10 mouse cellular contexts compared by ENCODE assay signal in genomic region chr1:133380347-133381065, GRCm38 (mm10). TPM values are rescaled to one million over a fixed set of nuclear protein-coding genes. Genes with fewer than 3 reads are reported as not detected.
DNase-seq lines count a peak whose midpoint lies in the region; ATAC-seq and TF ChIP-seq lines count a peak whose summit lies in the region.
"Had no signal": no experiment of that assay in that cellular context is flagged by ENCODE, and none has a peak within 500 bp of the region (broad histone marks: within the 10 kb centered on the region; RNA-seq: fewer than 3 reads in every experiment).

No protein-coding gene starts in this region.

- no peaks in the 10 kb centered on the region for H3K27me3 ChIP-seq in heart, embryonic 12.5 days (replicated peaks)
- H3K27me3 ChIP-seq in thymus, adult 2 months (ENCODE audit: control insufficient read depth, insufficient read depth, low read length): no peaks in the 10 kb centered on the region
- H3K27me3 ChIP-seq in embryonic facial prominence, embryonic 11.5 days (ENCODE audit: control insufficient read depth, insufficient read depth, low read length): no peaks in the 10 kb centered on the region
- H3K27me3 ChIP-seq: liver, embryonic 13.5 days; stomach, embryonic 15.5 days had no signal

- no peak overlapping the region for H3K9ac ChIP-seq in heart, embryonic 12.5 days
- no peak overlapping the region for H3K9ac ChIP-seq in embryonic facial prominence, embryonic 11.5 days (replicated peaks; ENCODE audit: low read length)
- H3K9ac ChIP-seq: liver, embryonic 13.5 days; stomach, embryonic 15.5 days had no signal

- no peak overlapping the region for H3K4me3 ChIP-seq in heart, embryonic 12.5 days
- H3K4me3 ChIP-seq in thymus, adult 2 months (ENCODE audit: control insufficient read depth, insufficient read depth, low read length): no peak overlapping the region
- H3K4me3 ChIP-seq in embryonic facial prominence, embryonic 11.5 days (ENCODE audit: low read depth, low read length): no peak overlapping the region
- H3K4me3 ChIP-seq: liver, embryonic 13.5 days; stomach, embryonic 15.5 days had no signal

- TF ChIP-seq CTCF in thymus, adult 2 months (IDR thresholded peaks at IDR 0.05; ENCODE audit: borderline replicate concordance, control insufficient read depth, extremely low read depth, insufficient read depth, low read length, poor library complexity): peak; percentile 48; the same call in 1 of the 2 replicates

- H3K27ac ChIP-seq in heart, embryonic 12.5 days (ENCODE audit: poor library complexity, severe bottlenecking): no peak overlapping the region
- no peak overlapping the region for H3K27ac ChIP-seq in thymus, adult 2 months (ENCODE audit: control insufficient read depth, insufficient read depth, low read length)
- H3K27ac ChIP-seq in embryonic facial prominence, embryonic 11.5 days (replicated peaks; ENCODE audit: low read depth, low read length): no peak overlapping the region
- H3K27ac ChIP-seq: liver, embryonic 13.5 days; stomach, embryonic 15.5 days had no signal

- peaks cover 16% of the 10 kb centered on the region for H3K36me3 ChIP-seq in heart, embryonic 12.5 days
- H3K36me3 ChIP-seq in thymus, adult 2 months (ENCODE audit: control insufficient read depth, insufficient read depth, low read length): no peaks in the 10 kb centered on the region
- no peaks in the 10 kb centered on the region for H3K36me3 ChIP-seq in embryonic facial prominence, embryonic 11.5 days (replicated peaks; ENCODE audit: control insufficient read depth, insufficient read depth, low read depth, low read length)
- H3K36me3 ChIP-seq: liver, embryonic 13.5 days had no signal

- H3K9me3 ChIP-seq in heart, embryonic 12.5 days (replicated peaks): no peaks in the 10 kb centered on the region
- H3K9me3 ChIP-seq in embryonic facial prominence, embryonic 11.5 days (replicated peaks; ENCODE audit: control insufficient read depth, low read length): no peaks in the 10 kb centered on the region
- H3K9me3 ChIP-seq: liver, embryonic 13.5 days; stomach, embryonic 15.5 days had no signal

- peak; percentile 95 for DNase-seq in heart, adult 11 months
- DNase-seq in thymus, adult 2 months: no peak
- DNase-seq in thymus, postnatal 36 days: no peak
- DNase-seq in embryonic facial prominence, embryonic 11.5 days (ENCODE audit: low spot score): peak; percentile 71
- DNase-seq in lung, postnatal 10 days: peak; percentile 78
- DNase-seq in frontal cortex, postnatal 14 days (ENCODE audit: low spot score in 2 of 2): no peak
- DNase-seq in layer of hippocampus, adult 11-12 months (ENCODE audit: low spot score): no peak
- DNase-seq: liver, embryonic 13.5 days had no signal

- ATAC-seq in heart, embryonic 12.5 days (ENCODE audit: insufficient number of reproducible peaks, low FRiP score): no peak
- ATAC-seq in embryonic facial prominence, embryonic 11.5 days (replicated peaks; ENCODE audit: insufficient number of reproducible peaks, low FRiP score, low TSS enrichment, low read depth): no peak

- WGBS in heart, embryonic 12.5 days: 64% methylated on average over 14 of the region's 14 CpGs
- 61% methylated on average over 14 of the region's 14 CpGs for WGBS in thymus, adult 2 months
- WGBS in embryonic facial prominence, embryonic 11.5 days: 76% methylated on average over 14 of the region's 14 CpGs

- no peak for TF ChIP-seq POLR2A in thymus, adult 2 months (IDR thresholded peaks at IDR 0.05; ENCODE audit: control insufficient read depth, extremely low read depth, insufficient read depth, low read length, poor library complexity)

- peaks cover 16% of the 10 kb centered on the region for H3K4me1 ChIP-seq in heart, embryonic 12.5 days (replicated peaks)
- no peaks in the 10 kb centered on the region for H3K4me1 ChIP-seq in thymus, adult 2 months (replicated peaks; ENCODE audit: control insufficient read depth, insufficient read depth, low read length)
- H3K4me1 ChIP-seq in embryonic facial prominence, embryonic 11.5 days (ENCODE audit: control insufficient read depth, insufficient read depth, low read length): no peaks in the 10 kb centered on the region

- H3K4me2 ChIP-seq in heart, embryonic 12.5 days: no peak overlapping the region
- H3K4me2 ChIP-seq in embryonic facial prominence, embryonic 11.5 days (ENCODE audit: low read depth, low read length): no peak overlapping the region
- H3K4me2 ChIP-seq: liver, embryonic 13.5 days; stomach, embryonic 15.5 days had no signal

RNA-seq across cellular contexts. Expression of gene Etnk2, which starts 17.1 kb away (rescaled TPM):
- 1.7 and 2.1 TPM in 2 replicates for polyA plus RNA-seq in heart, embryonic 12.5 days (2016; fragmentation: Nextera tagmentation; extraction: Ambion mirVana)
- 0.18 and 0.80 TPM in 2 replicates for polyA plus RNA-seq in thymus, adult 2 months (2012; rRNA removed)
- polyA plus RNA-seq in embryonic facial prominence, embryonic 11.5 days (2014; fragmentation: Nextera tagmentation; extraction: Ambion mirVana): 1.5 and 2.8 TPM in 2 replicates

RNA-seq across cellular contexts. Expression of gene Ren1, which starts 30.2 kb away (rescaled TPM):
- polyA plus RNA-seq in heart, embryonic 12.5 days (2016; fragmentation: Nextera tagmentation; extraction: Ambion mirVana): 0.18 TPM in 1 of 2 replicates, not detected in the other
- 0.22 and 0.65 TPM in 2 replicates for polyA plus RNA-seq in thymus, adult 2 months (2012; rRNA removed)
- not detected in 2 replicates for polyA plus RNA-seq in embryonic facial prominence, embryonic 11.5 days (2014; fragmentation: Nextera tagmentation; extraction: Ambion mirVana)

RNA-seq across cellular contexts. Expression of gene Sox13, which starts 43.7 kb away (rescaled TPM):
- polyA plus RNA-seq in heart, embryonic 12.5 days (2016; fragmentation: Nextera tagmentation; extraction: Ambion mirVana): 6.6 and 6.8 TPM in 2 replicates
- polyA plus RNA-seq in thymus, adult 2 months (2012; rRNA removed): 17.2 and 22.1 TPM in 2 replicates
- 5.7 and 6.4 TPM in 2 replicates for polyA plus RNA-seq in embryonic facial prominence, embryonic 11.5 days (2014; fragmentation: Nextera tagmentation; extraction: Ambion mirVana)

RNA-seq across cellular contexts. Expression of gene Kiss1, which starts 58.8 kb away (rescaled TPM):
- not detected in 2 replicates for polyA plus RNA-seq in heart, embryonic 12.5 days (2016; fragmentation: Nextera tagmentation; extraction: Ambion mirVana)
- 0.37 TPM in 1 of 2 replicates, not detected in the other for polyA plus RNA-seq in thymus, adult 2 months (2012; rRNA removed)
- polyA plus RNA-seq in embryonic facial prominence, embryonic 11.5 days (2014; fragmentation: Nextera tagmentation; extraction: Ambion mirVana): not detected in 2 replicates
- polyA plus RNA-seq: liver, embryonic 13.5 days; stomach, embryonic 15.5 days had no signal

Comparison
In these comparisons a context has a peak if more than half of its experiments do, and no peak if none do; other contexts are left out.
1. DNase-seq: peak in heart, adult 11 months (single experiment), embryonic facial prominence, embryonic 11.5 days (single experiment) and lung, postnatal 10 days (single experiment); none in thymus, adult 2 months (single experiment), thymus, postnatal 36 days (0 of 2), frontal cortex, postnatal 14 days (0 of 2) and layer of hippocampus, adult 11-12 months (single experiment).